Mouse (Mus musculus): Measurements from ENCODE around the gene Tcaim.

DNA sequence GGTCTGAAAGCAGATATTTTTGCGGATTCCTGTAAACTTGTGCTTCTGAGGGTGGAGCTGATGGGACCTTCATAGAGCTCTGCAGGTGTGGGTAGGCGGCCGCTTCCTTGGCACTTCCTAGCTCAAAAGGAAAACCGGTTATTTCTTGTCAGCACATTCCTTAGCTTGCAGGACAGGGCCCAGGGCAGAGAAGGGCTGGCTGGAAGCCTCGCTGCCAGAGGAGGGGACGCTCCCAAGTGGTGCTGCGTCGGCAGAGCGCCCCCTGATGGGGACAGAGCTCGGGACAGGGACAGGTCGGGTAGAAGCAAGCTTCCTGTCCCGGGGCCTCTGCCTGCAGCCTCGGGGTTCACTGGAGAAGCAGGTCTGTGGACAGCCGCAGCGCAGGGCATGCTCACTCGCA is 32.3 kb downstream of the Tcaim start:
- TF ChIP-seq POLR2A (IDR thresholded peaks at IDR 0.05; ENCODE audit: low read depth, low read length), result no peak
- no peak; the same call in 1 of the 2 replicates for TF ChIP-seq CTCF (conservative IDR thresholded peaks at IDR 0.05; ENCODE audit: insufficient read depth, insufficient read length, low read depth, low read length)

Data from kidney, adult 2 months (tissue).